Mouse (Mus musculus) G1E (cell line): ENCODE results near the gene Mplkip. TPM values are rescaled to one million over a fixed set of nuclear protein-coding genes. Genes with fewer than 3 reads are reported as not detected.

Experiments used
- ATAC-seq: 2 replicates; pipeline ENCODE4 v1.8.0; 2016; ENCODE audit warnings: mild to moderate bottlenecking; ENCODE audit not compliant: insufficient number of reproducible peaks, poor library complexity, low FRiP score, severe bottlenecking; ENCODE audit errors: extremely low read depth
- DNase-seq: peaks from one replicate; pipeline ENCODE4 v3.0.0; 2012; ENCODE audit warnings: low spot score
- H3K27me3 ChIP-seq: 2 replicates; pipeline ENCODE4 v1.6.1; 2012; ENCODE audit warnings: mild to moderate bottlenecking, low read length, inconsistent platforms; ENCODE audit not compliant: insufficient read depth
- H3K36me3 ChIP-seq: replicated peaks from 2 replicates; pipeline ENCODE3; 2012; ENCODE audit warnings: mild to moderate bottlenecking, inconsistent platforms
- H3K4me1 ChIP-seq: 2 replicates; pipeline ENCODE4 v1.6.1; 2012; ENCODE audit warnings: low read depth, low read length, inconsistent platforms, mixed read lengths; ENCODE audit not compliant: insufficient read depth
- H3K4me3 ChIP-seq: 2 replicates; pipeline ENCODE4 v1.5.1; 2012; ENCODE audit warnings: low read depth, mild to moderate bottlenecking, inconsistent platforms, low read length, moderate library complexity, mixed read lengths
- H3K9me3 ChIP-seq: replicated peaks from 2 replicates; pipeline ENCODE4 v1.6.1; 2012; ENCODE audit warnings: inconsistent platforms
- CTCF ChIP-seq: IDR thresholded peaks from 2 replicates; pipeline ENCODE4 v1.5.1; 2012; ENCODE audit warnings: low read depth, low read length, inconsistent platforms, mixed read lengths
- GATA1 ChIP-seq: IDR thresholded peaks from 2 replicates; pipeline ENCODE4 v1.6.1; 2012; ENCODE audit warnings: borderline replicate concordance, low read length, inconsistent platforms, mixed read lengths
- GATA2 ChIP-seq: IDR thresholded peaks from 2 replicates; pipeline ENCODE4 v1.6.1; 2012; ENCODE audit warnings: low read depth, low read length, inconsistent platforms, borderline replicate concordance
- POLR2AphosphoS5 ChIP-seq: IDR thresholded peaks from 2 replicates; pipeline ENCODE4 v1.6.1; 2012; ENCODE audit warnings: low read depth, low read length, inconsistent platforms; ENCODE audit not compliant: insufficient replicate concordance
- TAL1 ChIP-seq: conservative IDR thresholded peaks from 2 replicates; pipeline ENCODE4 v1.6.1; 2012; ENCODE audit warnings: low read depth, low read length, inconsistent platforms, mixed read lengths
- polyA plus RNA-seq: library from polyadenylated mRNA; stranded (reverse); fragments of >175 nt; gene quantifications from 2 replicates; pipeline ENCODE4 v1.2.3, GENCODE M21; 2012
- total RNA-seq, 2 experiments: library from RNA; stranded (forward) in 1 of 2; stranded (reverse) in 1 of 2; fragments of 200-1000 nt in 1 of 2; fragments of >200 nt in 1 of 2; fragmentation: Nextera tagmentation in 1 of 2; gene quantifications; 2 replicates each; pipeline ENCODE4 v1.2.3; 2014 to 2017

The Mplkip gene
- total and polyA plus RNA-seq, 3 experiments = 40.9 to 65.7 (median 57.1) TPM

DNA sequence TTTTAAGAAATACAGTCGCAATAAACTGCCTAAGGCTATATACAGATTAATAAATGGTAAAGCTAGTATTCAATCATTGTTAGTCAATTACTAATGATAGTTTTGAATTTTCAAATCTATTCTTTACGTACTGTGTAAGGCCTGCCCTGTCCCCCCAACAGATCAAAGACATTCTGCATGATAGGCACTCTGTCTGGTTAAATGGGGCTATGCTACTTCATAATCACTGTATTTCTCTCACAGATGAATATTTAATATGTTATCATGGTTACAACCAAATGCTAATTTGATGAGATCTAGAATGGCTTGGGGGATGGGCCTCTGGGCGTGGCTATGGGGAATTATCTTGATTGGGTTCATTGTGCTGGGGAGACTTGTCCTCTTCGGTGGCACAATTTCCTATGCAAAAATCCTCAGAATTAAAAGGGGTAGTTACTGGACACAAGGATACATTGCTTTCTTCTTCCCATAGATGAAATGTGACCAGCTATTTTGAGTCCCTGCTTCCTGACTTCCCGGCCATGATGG lies 13.9 kb downstream of the Mplkip start:
- H3K27me3 ChIP-seq = no peaks in the 10 kb centered on the region
- no peak for DNase-seq
- H3K4me3 ChIP-seq = no peak overlapping the region
- no peak for TF ChIP-seq CTCF
- TF ChIP-seq TAL1 = no peak
- no peak for TF ChIP-seq POLR2AphosphoS5
- no peak for TF ChIP-seq GATA2
- TF ChIP-seq GATA1 = no peak
- no peaks in the 10 kb centered on the region for H3K9me3 ChIP-seq
- peaks cover 8% of the 10 kb centered on the region for H3K4me1 ChIP-seq
- peaks cover 37% of the 10 kb centered on the region for H3K36me3 ChIP-seq
- ATAC-seq = no peak

DNA sequence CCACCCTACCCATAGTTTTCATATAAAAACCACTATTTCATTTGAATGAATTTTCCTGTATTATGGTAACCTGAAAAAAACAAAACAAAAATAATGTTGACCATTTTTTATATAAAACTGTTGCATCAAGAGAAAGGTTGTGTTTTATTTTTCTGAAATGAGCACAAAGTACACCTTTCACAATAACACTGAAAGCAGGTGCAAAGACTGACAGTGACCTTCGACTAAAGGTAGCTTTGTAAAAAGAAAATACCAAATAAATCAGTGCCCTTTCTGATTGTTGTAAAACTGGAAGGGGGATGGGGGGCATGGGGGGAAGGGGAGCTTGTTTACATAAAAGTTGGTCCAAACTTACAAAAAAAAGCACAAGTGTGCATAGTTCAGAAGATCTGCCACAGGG lies 22.4 kb downstream of the Mplkip start:
- Histone ChIP-seq H3K4me1 (peaks cover 30% of the 10 kb centered on the region), H3K36me3 (peaks cover 57% of the 10 kb centered on the region), H3K9me3 (no peaks in the 10 kb centered on the region), H3K4me3 (no peak overlapping the region), H3K27me3 (no peaks in the 10 kb centered on the region)
- ATAC-seq = no peak
- TF ChIP-seq POLR2AphosphoS5 (no peak), GATA2 (no peak), CTCF (no peak), TAL1 (no peak), GATA1 (no peak)
- no peak for DNase-seq

DNA sequence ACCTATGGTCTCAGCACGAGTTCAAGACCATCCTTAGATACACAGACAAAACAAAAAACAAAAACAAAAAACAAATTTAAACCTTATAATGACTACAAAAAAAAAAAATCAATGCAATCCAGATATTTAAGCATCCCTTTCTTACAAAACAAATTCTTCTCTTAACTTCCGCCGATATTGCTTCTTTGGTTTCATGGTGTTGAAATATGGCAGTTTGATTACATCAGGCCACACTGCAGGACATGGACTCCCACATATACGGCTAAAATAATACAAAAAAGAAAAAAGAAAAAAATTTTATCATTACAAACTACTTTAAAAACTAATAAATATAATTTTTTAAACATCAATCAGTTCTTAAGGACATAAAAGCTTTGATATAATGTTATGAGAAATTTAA lies 32.9 kb downstream of the Mplkip start:
- ATAC-seq (no peak), DNase-seq (no peak)
- Histone ChIP-seq H3K27me3 (no peaks in the 10 kb centered on the region), H3K4me3 (no peak overlapping the region), H3K36me3 (peaks cover 40% of the 10 kb centered on the region), H3K9me3 (no peaks in the 10 kb centered on the region), H3K4me1 (no peaks in the 10 kb centered on the region)
- no peak for TF ChIP-seq GATA2
- no peak for TF ChIP-seq GATA1

DNA sequence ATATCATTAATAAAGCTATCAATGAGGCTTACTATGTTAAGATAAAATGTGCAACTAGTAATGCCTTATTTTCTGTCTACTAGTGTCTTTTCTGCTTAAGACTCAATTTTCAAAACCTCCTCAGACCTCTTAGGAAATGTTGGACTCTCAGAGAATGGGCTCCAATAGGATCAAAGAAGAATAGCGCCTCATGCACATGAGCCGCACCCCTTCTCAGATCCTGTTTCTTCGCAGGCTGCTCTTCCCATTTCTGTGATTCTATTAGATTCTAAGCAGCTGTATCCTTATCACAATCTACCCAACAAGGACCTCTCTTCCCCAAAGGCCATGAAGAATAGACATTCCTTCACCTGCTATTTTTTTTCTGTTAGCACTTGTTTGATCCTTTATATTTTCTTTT lies 33.8 kb downstream of the Mplkip start:
- Histone ChIP-seq H3K27me3 (no peaks in the 10 kb centered on the region), H3K36me3 (peaks cover 37% of the 10 kb centered on the region), H3K4me1 (no peaks in the 10 kb centered on the region), H3K9me3 (no peaks in the 10 kb centered on the region), H3K4me3 (no peak overlapping the region)
- TF ChIP-seq GATA2 = no peak
- TF ChIP-seq TAL1 = no peak
- no peak for TF ChIP-seq GATA1
- no peak for TF ChIP-seq CTCF
- TF ChIP-seq POLR2AphosphoS5 = no peak
- DNase-seq = no peak
- no peak for ATAC-seq

Other genes starting within 250 kb of the Mplkip start
- 1.1 and 5.1 TPM in 2 replicates for gene Sugct, start 361 bp downstream of the Mplkip start, total RNA-seq (2014; fragmentation: Nextera tagmentation)
- gene Sugct, start 361 bp downstream of the Mplkip start, total RNA-seq (2017) = 3.5 and 4.8 TPM in 2 replicates
- 1.8 and 2.2 TPM in 2 replicates for gene Sugct, start 361 bp downstream of the Mplkip start, polyA plus RNA-seq
- 166 and 181 TPM in 2 replicates for gene Cdk13, start 109.9 kb downstream of the Mplkip start, total RNA-seq (2014; fragmentation: Nextera tagmentation)
- gene Cdk13, start 109.9 kb downstream of the Mplkip start, total RNA-seq (2017) = 70.3 and 71.7 TPM in 2 replicates
- gene Cdk13, start 109.9 kb downstream of the Mplkip start, polyA plus RNA-seq = 227 and 324 TPM in 2 replicates
- 24.0 and 30.1 TPM in 2 replicates for gene Rala, start 249.0 kb downstream of the Mplkip start, total RNA-seq (2014; fragmentation: Nextera tagmentation)
- gene Rala, start 249.0 kb downstream of the Mplkip start, total RNA-seq (2017) = 19.7 and 24.2 TPM in 2 replicates
- gene Rala, start 249.0 kb downstream of the Mplkip start, polyA plus RNA-seq = 8.4 and 10.4 TPM in 2 replicates